Mouse (Mus musculus) embryonic fibroblast, embryonic 13.5 days (primary cell): ENCODE measurements at regions not wholly inside any gene's neighbourhood (a gene's known extent, or its start where the extent isn't known, plus 50 kb on each side); places are given as distances from the start of the nearest gene placed in this dataset.

ENCODE experiments used
- CTCF ChIP-seq: IDR thresholded peaks from 2 replicates; pipeline ENCODE4 v1.5.1; 2011; ENCODE audit warnings: mild to moderate bottlenecking, control low read depth, low read length, moderate library complexity, borderline replicate concordance; ENCODE audit not compliant: insufficient read depth
- POLR2A ChIP-seq: IDR thresholded peaks from 2 replicates; pipeline ENCODE4 v1.6.1; 2011; ENCODE audit warnings: low read depth, mild to moderate bottlenecking, control low read depth, low read length, moderate library complexity

GRCm38 (mm10) chr16:29759416-29759815 lies 180.3 kb downstream of the Opa1 start:
- TF ChIP-seq CTCF (no peak), POLR2A (no peak)
